Mouse (Mus musculus) testis, adult 2 months (tissue): ENCODE results near the gene Zbtb7b. TPM values are rescaled to one million over a fixed set of nuclear protein-coding genes. Genes with fewer than 3 reads are reported as not detected.
A peak's percentile ranks its signal among the peaks of the same experiment; 100 is the strongest.
"Not testable (repeated sequence)": the region's sequence is repeated elsewhere in the genome, so short reads cannot be mapped to it uniquely, and the experiment has no call there.

Experiments
- H3K27ac ChIP-seq: fragments of 200-500 bp; 2 replicates; pipeline ENCODE4 v1.5.1; 2012; ENCODE audit warnings: low read depth, low read length; ENCODE audit not compliant: control insufficient read depth, insufficient read depth
- H3K27me3 ChIP-seq: fragments of 200-500 bp; 2 replicates; pipeline ENCODE4 v1.6.1; 2012; ENCODE audit warnings: mild to moderate bottlenecking, low read length, moderate library complexity; ENCODE audit not compliant: control insufficient read depth, insufficient read depth
- H3K36me3 ChIP-seq: fragments of 200-500 bp; 2 replicates; pipeline ENCODE4 v1.6.1; 2012; ENCODE audit warnings: mild to moderate bottlenecking, low read length; ENCODE audit not compliant: control insufficient read depth, insufficient read depth
- H3K4me1 ChIP-seq: fragments of 200-500 bp; 2 replicates; pipeline ENCODE4 v1.6.1; 2012; ENCODE audit warnings: low read length; ENCODE audit not compliant: control insufficient read depth, insufficient read depth
- H3K4me3 ChIP-seq: fragments of 200-500 bp; 2 replicates; pipeline ENCODE4 v1.5.1; 2012; ENCODE audit warnings: low read depth, mild to moderate bottlenecking, low read length, moderate library complexity, mixed read lengths; ENCODE audit not compliant: control insufficient read depth
- CTCF ChIP-seq: fragments of 200-500 bp; IDR thresholded peaks from 2 replicates; pipeline ENCODE4 v1.5.1; 2012; ENCODE audit warnings: low read depth, mild to moderate bottlenecking, inconsistent platforms, low read length, moderate library complexity; ENCODE audit not compliant: control insufficient read depth, insufficient read depth, insufficient replicate concordance
- POLR2A ChIP-seq: fragments of 200-500 bp; IDR thresholded peaks from 2 replicates; pipeline ENCODE4 v1.6.1; 2012; ENCODE audit warnings: low read depth, mild to moderate bottlenecking, inconsistent platforms, low read length, moderate library complexity; ENCODE audit not compliant: control insufficient read depth
- polyA plus RNA-seq: library from polyadenylated mRNA; depleted of rRNA; stranded (reverse); fragments of >200 nt; gene quantifications from 2 replicates; pipeline ENCODE4 v1.2.3, GENCODE M21; 2012

The Zbtb7b gene
- polyA plus RNA-seq, 1 experiment = 4.4 TPM

GRCm38 (mm10) chr3:89430171-89431159 is 35.9 kb upstream of the Zbtb7b start, which contains the start of gene Pygo2:
Gene Pygo2, plus strand, starts transcription at chr3:89430214.
- Histone ChIP-seq H3K36me3 (no peaks in the 10 kb centered on the region; the same call in 1 of the 2 replicates), H3K27me3 (no peaks in the 10 kb centered on the region), H3K4me1 (peaks cover 7% of the 10 kb centered on the region), H3K27ac (peak within 1 kb of the TSS; percentile 89), H3K4me3 (peak within 1 kb of the TSS; percentile 96)
- TF ChIP-seq CTCF (no peak), POLR2A (peak; percentile 64)

- not testable (repeated sequence) for H3K36me3 ChIP-seq, H3K27me3 ChIP-seq, H3K4me1 ChIP-seq, H3K4me3 ChIP-seq, H3K27ac ChIP-seq
These were observed 34.4 kb upstream of the Zbtb7b start for GRCm38 (mm10) chr3:89429021-89429420.

GRCm38 (mm10) chr3:89425876-89426275 is 31.3 kb upstream of the Zbtb7b start:
- peaks cover 12% of the 10 kb centered on the region for H3K4me1 ChIP-seq
- no peak overlapping the region for H3K27ac ChIP-seq
- H3K36me3 ChIP-seq = no peaks in the 10 kb centered on the region; the same call in none of the 2 replicates
- no peak overlapping the region for H3K4me3 ChIP-seq
- TF ChIP-seq CTCF (no peak), POLR2A (no peak)
- no peaks in the 10 kb centered on the region for H3K27me3 ChIP-seq

GRCm38 (mm10) chr3:89425141-89425525 is 30.6 kb upstream of the Zbtb7b start:
- Histone ChIP-seq H3K27ac (no peak overlapping the region), H3K36me3 (no peaks in the 10 kb centered on the region; the same call in none of the 2 replicates), H3K4me3 (no peak overlapping the region), H3K4me1 (peaks cover 14% of the 10 kb centered on the region), H3K27me3 (no peaks in the 10 kb centered on the region)
- TF ChIP-seq POLR2A (no peak), CTCF (no peak)

GRCm38 (mm10) chr3:89424416-89425140 is 30.0 kb upstream of the Zbtb7b start:
- H3K27ac ChIP-seq = no peak overlapping the region
- no peak overlapping the region for H3K4me3 ChIP-seq
- TF ChIP-seq POLR2A = no peak
- no peak for TF ChIP-seq CTCF
- no peaks in the 10 kb centered on the region for H3K27me3 ChIP-seq
- peaks cover 20% of the 10 kb centered on the region for H3K4me1 ChIP-seq
- H3K36me3 ChIP-seq = no peaks in the 10 kb centered on the region; the same call in none of the 2 replicates

- no peak for TF ChIP-seq CTCF
- TF ChIP-seq POLR2A = no peak
- Histone ChIP-seq H3K4me1 (peaks cover 24% of the 10 kb centered on the region), H3K27ac (no peak overlapping the region)
These were observed 28.1 kb upstream of the Zbtb7b start for GRCm38 (mm10) chr3:89422556-89423205.

GRCm38 (mm10) chr3:89421810-89422473 is 27.4 kb upstream of the Zbtb7b start:
- H3K4me1 ChIP-seq = peaks cover 24% of the 10 kb centered on the region
- no peaks in the 10 kb centered on the region; the same call in none of the 2 replicates for H3K36me3 ChIP-seq
- TF ChIP-seq POLR2A (no peak), CTCF (no peak)
- no peak overlapping the region for H3K27ac ChIP-seq
- no peaks in the 10 kb centered on the region for H3K27me3 ChIP-seq
- peak overlapping the region; percentile 50 for H3K4me3 ChIP-seq

More at GRCm38 (mm10) chr3:89422556-89423205, 28.1 kb upstream of the Zbtb7b start:
- Histone ChIP-seq H3K36me3 (no peaks in the 10 kb centered on the region; the same call in none of the 2 replicates), H3K4me3 (no peak overlapping the region), H3K27me3 (no peaks in the 10 kb centered on the region)
